Mouse (Mus musculus): ENCODE results near the gene Sik1. TPM values are rescaled to one million over a fixed set of nuclear protein-coding genes. Genes with fewer than 3 reads are reported as not detected.

The Sik1 gene
- total RNA-seq, 1 experiment from 2014 or later, result 193 TPM

Other genes with a start within 250 kb of the Sik1 start
- gene Cbs, start 218.6 kb downstream of the Sik1 start, total RNA-seq (2017), result not detected in 3 replicates
- 159 to 195 TPM (median 172 TPM) in 3 replicates for gene U2af1, start 196.9 kb downstream of the Sik1 start, total RNA-seq (2017)
- not detected in 3 replicates for gene Cryaa, start 178.0 kb downstream of the Sik1 start, total RNA-seq (2017)
- 45.7 to 57.2 TPM (median 48.0 TPM) in 3 replicates for gene Rrp1b, start 180.3 kb upstream of the Sik1 start, total RNA-seq (2017)
- not detected in 3 replicates for gene Hsf2bp, start 180.5 kb upstream of the Sik1 start, total RNA-seq (2017)

All from monocyte, adult 5-6 weeks (primary cell).